Mouse (Mus musculus): ENCODE data around the gene Mov10l1. TPM values are rescaled to one million over a fixed set of nuclear protein-coding genes. Genes with fewer than 3 reads are reported as not detected.

The Mov10l1 gene
- total RNA-seq (2022): under 1 TPM in 1 of 4 experiments, not detected in 3; 0.29 TPM

GRCm38 (mm10) chr15:88982534-88983079 is at the start of gene Mov10l1:
Mov10l1 (plus strand) TSS chr15:88982909.
- no peak for DNase-seq (ENCODE audit: low spot score in 2 of 2)

GRCm38 (mm10) chr15:88934141-88934540 is 48.6 kb upstream of the Mov10l1 start:
- no peak for DNase-seq (ENCODE audit: low spot score in 2 of 2)

GRCm38 (mm10) chr15:88936619-88937290 is 46.0 kb upstream of the Mov10l1 start:
- no peak for DNase-seq (ENCODE audit: low spot score in 2 of 2)

GRCm38 (mm10) chr15:88937291-88937650 is 45.4 kb upstream of the Mov10l1 start:
- no peak for DNase-seq (ENCODE audit: low spot score in 2 of 2)

- no peak for DNase-seq (ENCODE audit: low spot score in 2 of 2)
Observed at GRCm38 (mm10) chr15:88942783-88943182, 39.9 kb upstream of the Mov10l1 start.

DNA sequence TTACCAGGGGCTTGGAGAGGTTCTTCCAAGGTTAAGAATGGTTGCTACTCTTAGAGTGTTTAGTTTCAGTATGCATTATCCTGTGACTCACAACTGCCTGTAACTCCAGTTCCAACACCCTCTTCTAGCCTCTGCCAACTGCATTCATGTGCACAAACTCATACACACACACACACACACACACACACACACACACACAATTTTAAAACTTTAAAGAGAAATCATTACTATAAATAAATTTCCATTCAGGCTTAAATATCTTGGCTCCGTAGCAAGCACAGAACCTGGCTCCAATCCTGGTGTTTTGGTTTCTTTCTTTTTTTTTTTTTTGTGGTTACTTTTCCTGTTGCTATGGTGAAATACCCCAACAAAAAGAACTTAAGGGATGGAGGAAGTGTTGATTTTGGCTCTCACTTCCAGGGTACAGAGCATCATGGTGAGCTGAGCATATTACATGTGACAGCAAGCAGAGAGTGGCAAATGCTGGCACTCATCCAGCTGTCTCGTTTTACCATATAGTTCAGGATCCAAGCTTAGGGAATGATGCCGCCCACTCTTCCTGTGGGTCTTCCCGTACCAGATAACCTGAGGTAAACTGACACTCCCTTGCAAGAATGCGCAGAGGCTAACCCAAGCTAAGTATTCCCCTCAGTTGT is 38.7 kb upstream of the Mov10l1 start:
- no peak for DNase-seq (ENCODE audit: low spot score in 2 of 2)

DNA sequence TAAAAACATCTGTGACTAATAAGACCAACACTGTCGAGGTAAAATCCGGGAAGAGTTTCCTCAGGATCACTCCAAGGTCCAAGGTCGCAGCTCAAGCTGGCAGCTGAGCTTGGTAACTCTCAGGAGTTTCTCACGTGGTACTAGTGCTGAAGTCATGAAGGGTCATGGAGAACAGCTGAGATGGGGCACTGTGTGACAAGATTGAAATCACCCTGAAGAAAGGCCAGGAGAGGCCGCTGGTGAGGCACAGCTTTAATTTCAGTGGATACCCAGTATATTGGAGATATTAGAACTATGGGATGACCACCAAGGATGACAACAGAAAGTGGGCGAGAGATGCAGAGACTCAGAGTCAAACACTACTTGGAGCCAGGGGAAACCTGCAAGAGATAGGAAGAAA is 35.9 kb upstream of the Mov10l1 start:
- DNase-seq (ENCODE audit: low spot score in 2 of 2): no peak

GRCm38 (mm10) chr15:88951246-88951645 is 31.5 kb upstream of the Mov10l1 start:
- no peak for DNase-seq (ENCODE audit: low spot score in 2 of 2)

GRCm38 (mm10) chr15:88954368-88955072 is 28.2 kb upstream of the Mov10l1 start, which contains the start of gene Ttll8:
Ttll8 (minus strand) TSS chr15:88954418.
- no peak for DNase-seq (ENCODE audit: low spot score in 2 of 2)

DNA sequence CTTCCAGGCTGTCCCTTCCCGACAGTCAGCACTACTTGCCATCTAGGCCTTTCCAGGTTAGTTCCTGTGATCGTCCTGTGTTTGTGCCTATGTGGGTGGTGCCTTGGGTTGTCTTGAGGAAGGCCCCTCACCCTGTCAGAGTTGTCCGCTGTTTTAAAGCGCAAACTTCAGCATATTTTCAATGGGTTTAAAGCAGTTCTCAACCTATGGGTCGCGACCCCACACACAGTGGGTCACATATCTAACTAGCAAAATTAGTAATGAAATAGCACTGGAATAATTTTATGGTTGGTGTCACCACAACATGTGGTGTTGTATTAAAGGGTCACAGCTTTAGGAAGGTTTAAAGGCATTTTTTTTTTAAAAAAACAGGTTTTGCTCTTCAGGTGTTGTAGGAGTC is 27.4 kb upstream of the Mov10l1 start:
- no peak for DNase-seq (ENCODE audit: low spot score in 2 of 2)

- no peak for DNase-seq (ENCODE audit: low spot score in 2 of 2)
Observed at GRCm38 (mm10) chr15:88957522-88957921, 25.2 kb upstream of the Mov10l1 start.

- no peak for DNase-seq (ENCODE audit: low spot score in 2 of 2)
Observed at GRCm38 (mm10) chr15:88964070-88964578, 18.6 kb upstream of the Mov10l1 start.

GRCm38 (mm10) chr15:88972300-88972699 is 10.4 kb upstream of the Mov10l1 start:
- DNase-seq (ENCODE audit: low spot score in 2 of 2): no peak

GRCm38 (mm10) chr15:88978281-88979137 is 4.2 kb upstream of the Mov10l1 start, which contains the start of gene Mlc1:
Mlc1 (minus strand) TSS chr15:88979007.
- peak; percentile 55 to 60 for DNase-seq (ENCODE audit: low spot score in 2 of 2)

- no peak for DNase-seq (ENCODE audit: low spot score in 2 of 2)
Observed at GRCm38 (mm10) chr15:88979138-88979446, 3.6 kb upstream of the Mov10l1 start.

DNA sequence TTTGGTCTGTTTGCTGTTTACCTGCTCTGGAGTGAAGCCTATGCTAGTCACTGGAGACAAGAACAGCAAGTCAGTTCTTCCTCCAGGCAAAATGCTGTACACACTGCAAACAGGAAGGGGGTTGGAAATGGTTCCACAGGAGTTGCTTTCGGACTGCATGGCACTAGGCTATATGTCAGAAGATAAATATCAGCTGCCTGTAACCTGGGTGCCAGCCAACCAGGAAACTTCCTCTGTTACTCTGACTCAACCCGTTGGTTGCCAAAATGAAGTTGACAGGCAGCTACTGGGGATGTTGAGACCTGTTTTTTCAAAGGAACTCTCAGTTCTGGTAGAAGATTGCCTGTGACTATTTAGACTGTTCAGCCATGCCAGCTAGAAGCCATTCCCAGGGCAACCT is 6.5 kb downstream of the Mov10l1 start:
- no peak for DNase-seq (ENCODE audit: low spot score in 2 of 2)

GRCm38 (mm10) chr15:88998636-88999035 is 15.9 kb downstream of the Mov10l1 start:
- no peak for DNase-seq (ENCODE audit: low spot score in 2 of 2)

GRCm38 (mm10) chr15:88999124-88999523 is 16.4 kb downstream of the Mov10l1 start:
- DNase-seq (ENCODE audit: low spot score in 2 of 2): no peak

- no peak for DNase-seq (ENCODE audit: low spot score in 2 of 2)
Observed at GRCm38 (mm10) chr15:89000367-89000766, 17.7 kb downstream of the Mov10l1 start.

DNA sequence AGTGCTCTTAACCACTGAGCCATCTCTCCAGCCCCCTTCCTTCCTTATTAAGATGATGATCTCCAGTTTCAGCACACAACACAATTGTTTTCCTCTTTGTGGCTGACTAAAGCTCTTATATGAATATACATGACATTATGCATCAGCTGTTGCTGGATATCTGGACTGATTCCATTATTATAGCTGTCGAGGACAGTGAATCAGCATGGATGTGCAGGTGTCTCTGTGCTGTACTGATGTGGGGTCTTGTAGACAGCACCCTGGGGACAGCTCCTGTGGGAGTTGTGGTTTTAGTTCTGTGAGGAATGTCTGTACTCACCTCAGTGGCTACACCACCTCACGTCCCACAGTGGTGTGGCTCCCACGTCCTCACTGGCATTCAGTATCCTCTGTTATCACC is 18.5 kb downstream of the Mov10l1 start:
- DNase-seq (ENCODE audit: low spot score in 2 of 2): no peak

DNA sequence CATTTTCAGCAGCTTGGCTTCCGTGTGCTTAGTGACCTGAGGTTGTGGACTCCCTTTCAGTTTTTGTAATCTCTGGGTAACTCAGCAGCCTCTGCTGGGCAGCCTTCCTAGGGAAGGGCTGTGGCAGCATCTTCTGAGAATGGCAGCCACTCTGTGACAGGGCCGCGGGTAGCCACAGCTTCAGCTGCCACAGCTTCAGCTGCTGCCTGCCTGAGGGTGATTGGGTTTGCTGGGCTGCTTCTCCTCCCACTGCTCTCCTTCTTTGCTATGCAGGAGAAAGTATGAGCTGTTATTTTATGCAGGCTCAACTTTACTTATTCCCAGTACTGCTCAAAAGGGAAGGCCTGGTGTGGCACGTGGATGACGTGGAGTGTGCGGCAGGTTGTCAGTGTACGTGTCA is 24.3 kb downstream of the Mov10l1 start:
- no peak for DNase-seq (ENCODE audit: low spot score in 2 of 2)

Data from layer of hippocampus, adult 8-10 months (tissue).